Mouse (Mus musculus): ENCODE data around the gene Srsf2.

GRCm38 (mm10) chr11:116849587-116849986 is 3.3 kb downstream of the Srsf2 start:
- TF ChIP-seq CTCF (IDR thresholded peaks at IDR 0.05; ENCODE audit: control insufficient read depth, insufficient read depth, insufficient replicate concordance, low read depth, low read length): no peak
- TF ChIP-seq POLR2A (IDR thresholded peaks at IDR 0.05; ENCODE audit: control insufficient read depth, low read depth, low read length): no peak
